In the genomic region with DNA sequence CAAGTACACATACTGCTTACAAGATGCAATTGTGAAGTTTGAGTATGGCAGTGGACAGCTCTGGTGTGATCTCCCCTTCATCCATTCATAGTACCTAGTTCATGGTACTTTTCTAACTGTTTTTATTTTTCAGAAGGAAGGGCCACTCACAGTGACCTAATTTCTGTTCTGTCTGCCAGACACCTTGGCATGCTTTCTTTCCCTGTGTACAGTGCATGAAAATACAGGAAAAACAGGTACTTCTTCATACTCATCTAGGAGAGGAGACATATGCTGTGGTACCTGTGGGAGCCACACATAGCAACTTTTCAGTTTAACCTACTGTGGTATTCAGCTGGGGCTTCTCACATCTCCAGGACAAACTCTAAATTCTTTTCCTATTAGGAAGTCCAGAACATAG, we compare ENCODE assay signal across 23 mouse cellular contexts.
A peak's percentile ranks its signal among the peaks of the same experiment; 100 is the strongest.
DNase-seq lines count a peak whose midpoint lies in the region; ATAC-seq lines count a peak whose summit lies in the region.
"Had no signal": no experiment of that assay in that cellular context is flagged by ENCODE, and none has a peak within 500 bp of the region (broad histone marks: within the 10 kb centered on the region; RNA-seq: fewer than 3 reads in every experiment).

No protein-coding gene starts in this region.

- H3K27ac ChIP-seq in hindbrain, embryonic 13.5 days, result peak overlapping the region; percentile 58; the same call in 1 of the 2 replicates
- no peak overlapping the region for H3K27ac ChIP-seq in hindbrain, embryonic 10.5 days
- H3K27ac ChIP-seq: heart, adult 2 months; limb, embryonic 13.5 days; lung, embryonic 15.5 days; midbrain, embryonic 10.5 days; neural tube, embryonic 12.5 days had no signal

- no peak overlapping the region for H3K9ac ChIP-seq in hindbrain, embryonic 13.5 days
- H3K9ac ChIP-seq: heart, embryonic 12.5 days; limb, embryonic 13.5 days; lung, embryonic 15.5 days; neural tube, embryonic 12.5 days had no signal

- H3K27me3 ChIP-seq in hindbrain, embryonic 13.5 days, result no peaks in the 10 kb centered on the region
- H3K27me3 ChIP-seq in hindbrain, embryonic 10.5 days (ENCODE audit: insufficient read depth, poor library complexity, severe bottlenecking), result no peaks in the 10 kb centered on the region
- H3K27me3 ChIP-seq: heart, embryonic 12.5 days; limb, embryonic 13.5 days; lung, embryonic 15.5 days; neural tube, embryonic 12.5 days; Patski had no signal

- no peak overlapping the region for H3K4me2 ChIP-seq in hindbrain, embryonic 13.5 days
- H3K4me2 ChIP-seq: heart, embryonic 12.5 days; limb, embryonic 13.5 days; liver, embryonic 11.5 days; lung, embryonic 15.5 days; neural tube, embryonic 12.5 days had no signal

- no peaks in the 10 kb centered on the region for H3K36me3 ChIP-seq in hindbrain, embryonic 13.5 days
- H3K36me3 ChIP-seq in hindbrain, embryonic 10.5 days, result no peaks in the 10 kb centered on the region
- H3K36me3 ChIP-seq: G1E; heart, embryonic 12.5 days; limb, embryonic 13.5 days; lung, embryonic 15.5 days; midbrain, embryonic 10.5 days; neural tube, embryonic 12.5 days had no signal

- DNase-seq in cerebellum, adult 11-12 months, result peak; percentile 48
- DNase-seq in cerebellum, adult 11 months, result no peak
- no peak for DNase-seq in hindbrain, embryonic 10.5 days (ENCODE audit: low spot score)
- DNase-seq in cerebellum, adult 9-11 months, result peak; percentile 64
- DNase-seq in thymus, adult 18-20 months, result no peak
- no peak for DNase-seq in retina, embryonic 14.5 days (ENCODE audit: low spot score)
- DNase-seq: adrenal gland, postnatal 10 days; gastrocnemius, postnatal 25 days; heart, adult 2 months; kidney, adult 18-20 months; kidney, postnatal 36 days had no signal

- ATAC-seq in hindbrain, embryonic 13.5 days (ENCODE audit: low FRiP score), result no peak
- ATAC-seq: hindbrain, embryonic 16.5 days; Patski had no signal

- H3K4me3 ChIP-seq in hindbrain, embryonic 13.5 days, result no peak overlapping the region
- H3K4me3 ChIP-seq in hindbrain, embryonic 10.5 days, result no peak overlapping the region
- H3K4me3 ChIP-seq: heart, adult 2 months; heart, embryonic 12.5 days; layer of hippocampus, adult 2 months; limb, embryonic 13.5 days; lung, embryonic 15.5 days; midbrain, embryonic 10.5 days; myocyte; neural tube, embryonic 12.5 days had no signal

- peaks cover 16% of the 10 kb centered on the region for H3K4me1 ChIP-seq in hindbrain, embryonic 13.5 days (replicated peaks)
- peaks cover 13% of the 10 kb centered on the region for H3K4me1 ChIP-seq in hindbrain, embryonic 10.5 days (replicated peaks)
- H3K4me1 ChIP-seq: heart, embryonic 12.5 days; lung, embryonic 15.5 days had no signal

- no peaks in the 10 kb centered on the region for H3K9me3 ChIP-seq in hindbrain, embryonic 13.5 days
- H3K9me3 ChIP-seq in hindbrain, embryonic 10.5 days, result no peaks in the 10 kb centered on the region
- H3K9me3 ChIP-seq: heart, embryonic 12.5 days; limb, embryonic 13.5 days; lung, embryonic 15.5 days; midbrain, embryonic 10.5 days; neural tube, embryonic 12.5 days had no signal

Comparison
In these comparisons a context has a peak if more than half of its experiments do, and no peak if none do; other contexts are left out.
1. DNase-seq: peak in cerebellum, adult 11-12 months (single experiment) and cerebellum, adult 9-11 months (single experiment); none in cerebellum, adult 11 months (single experiment), hindbrain, embryonic 10.5 days (single experiment), thymus, adult 18-20 months (0 of 2) and retina, embryonic 14.5 days (single experiment).